Mouse (Mus musculus) midbrain, embryonic 11.5 days (tissue): ENCODE measurements around the gene Gaa. TPM values are rescaled to one million over a fixed set of nuclear protein-coding genes. Genes with fewer than 3 reads are reported as not detected.

Experiments used
- ATAC-seq: fragments of 200-750 bp; cut with Nextera tagmentation; 2 replicates; pipeline ENCODE4 v1.8.0; 2017; ENCODE audit warnings: moderate TSS enrichment, moderate library complexity; ENCODE audit not compliant: low FRiP score
- DNase-seq: peaks from one replicate; pipeline ENCODE4 v3.0.0; 2015; ENCODE audit warnings: low spot score; ENCODE audit errors: missing footprints
- H3K27ac ChIP-seq: fragments of 300-500 bp; sonication (generic); 2 replicates; pipeline ENCODE4 v1.5.1; 2014; ENCODE audit warnings: low read depth, low read length
- H3K27me3 ChIP-seq: fragments of 300-500 bp; sonication (generic); 2 replicates; pipeline ENCODE4 v1.6.1; 2014; ENCODE audit warnings: mild to moderate bottlenecking, low read length, moderate library complexity, mixed read lengths; ENCODE audit not compliant: control insufficient read depth, insufficient read depth
- H3K36me3 ChIP-seq: fragments of 300-500 bp; sonication (generic); 2 replicates; pipeline ENCODE4 v1.6.1; 2014; ENCODE audit warnings: mild to moderate bottlenecking, low read length, moderate library complexity, mixed read lengths; ENCODE audit not compliant: control insufficient read depth, insufficient read depth
- H3K4me1 ChIP-seq: fragments of 300-500 bp; sonication (generic); 2 replicates; pipeline ENCODE4 v1.6.1; 2014; ENCODE audit warnings: low read length; ENCODE audit not compliant: control insufficient read depth, insufficient read depth
- H3K4me2 ChIP-seq: fragments of 300-500 bp; sonication (generic); 2 replicates; pipeline ENCODE4 v1.6.1; 2014; ENCODE audit warnings: mild to moderate bottlenecking, moderate library complexity
- H3K4me3 ChIP-seq: fragments of 300-500 bp; sonication (generic); 2 replicates; pipeline ENCODE4 v1.5.1; 2014; ENCODE audit warnings: low read depth, low read length
- H3K9ac ChIP-seq: fragments of 300-500 bp; sonication (generic); 2 replicates; pipeline ENCODE4 v1.6.1; 2014; ENCODE audit warnings: low read length
- H3K9me3 ChIP-seq: fragments of 300-500 bp; sonication (generic); 2 replicates; pipeline ENCODE4 v1.6.1; 2016; ENCODE audit warnings: low read length; ENCODE audit not compliant: control insufficient read depth
- WGBS: fragments of 180-500 bp; shearing (Covaris S2); extraction: QIAGEN DNeasy Blood & Tissue Kit; methylation state at CpG from one replicate; pipeline ENCODE4 v1.1.7; 2014; 5-methylcytosine and 5-hydroxymethylcytosine counted together
- polyA plus RNA-seq: library from polyadenylated mRNA; unstranded; fragments of >200 nt; fragmentation: Nextera tagmentation; extraction: Ambion mirVana; gene quantifications from 2 replicates; pipeline ENCODE4 v1.2.1, GENCODE M21; 2014

Gene Gaa
- polyA plus RNA-seq, result 15.5 and 19.0 TPM in 2 replicates

- ATAC-seq (peak; percentile 89), DNase-seq (peak; percentile 99)
- Histone ChIP-seq H3K9me3 (no peaks in the 10 kb centered on the region), H3K4me1 (peaks cover 5% of the 10 kb centered on the region), H3K9ac (peak within 1 kb of the TSS; percentile 43), H3K4me2 (peak within 1 kb of the TSS; percentile 75), H3K4me3 (peak within 1 kb of the TSS; percentile 48), H3K36me3 (no peaks in the 10 kb centered on the region), H3K27ac (no peak within 1 kb of the TSS), H3K27me3 (0 out of 2 replicates have a peak, but pooled peaks cover 2% of the 10 kb centered on the region)
- WGBS, result 5% methylated on average over 52 of the region's 52 CpGs
These were observed at the start of gene Gaa for GRCm38 (mm10) chr11:119267768-119268556. Gene Gaa (plus strand): TSS chr11:119267887.

GRCm38 (mm10) chr11:119219816-119220465, 47.7 kb upstream of the Gaa start:
- Histone ChIP-seq H3K36me3 (no peaks in the 10 kb centered on the region), H3K4me3 (no peak overlapping the region), H3K27me3 (no peaks in the 10 kb centered on the region), H3K9me3 (no peaks in the 10 kb centered on the region), H3K4me1 (peaks cover 42% of the 10 kb centered on the region), H3K4me2 (peak overlapping the region; percentile 1; the same call in 1 of the 2 replicates), H3K9ac (peak overlapping the region; percentile 31; the same call in 1 of the 2 replicates), H3K27ac (no peak overlapping the region)
- DNase-seq, result no peak
- ATAC-seq, result no peak
- WGBS, result 12% methylated on average over 17 of the region's 17 CpGs

GRCm38 (mm10) chr11:119221812-119222510, 45.7 kb upstream of the Gaa start:
- Histone ChIP-seq H3K27ac (no peak overlapping the region), H3K9me3 (no peaks in the 10 kb centered on the region), H3K36me3 (no peaks in the 10 kb centered on the region), H3K9ac (no peak overlapping the region; the same call in 1 of the 2 replicates), H3K4me2 (no peak overlapping the region), H3K4me3 (no peak overlapping the region), H3K27me3 (no peaks in the 10 kb centered on the region), H3K4me1 (peaks cover 32% of the 10 kb centered on the region)
- DNase-seq (no peak), ATAC-seq (no peak)
- 31% methylated on average over 10 of the region's 11 CpGs for WGBS

- Histone ChIP-seq H3K9ac (no peak overlapping the region), H3K4me3 (no peak overlapping the region), H3K27me3 (no peaks in the 10 kb centered on the region), H3K9me3 (no peaks in the 10 kb centered on the region), H3K4me2 (no peak overlapping the region), H3K4me1 (peaks cover 38% of the 10 kb centered on the region), H3K27ac (no peak overlapping the region), H3K36me3 (no peaks in the 10 kb centered on the region)
- DNase-seq, result no peak
- 89% methylated on average over 20 of the region's 20 CpGs for WGBS
- no peak for ATAC-seq
These were observed 44.4 kb upstream of the Gaa start for GRCm38 (mm10) chr11:119223124-119223890.

- H3K36me3 ChIP-seq, result no peaks in the 10 kb centered on the region
- H3K4me2 ChIP-seq, result no peak overlapping the region
- no peak overlapping the region for H3K27ac ChIP-seq
- H3K4me1 ChIP-seq, result peaks cover 42% of the 10 kb centered on the region
- H3K4me3 ChIP-seq, result no peak overlapping the region
- WGBS, result 93% methylated on average over 6 of the region's 6 CpGs
- H3K9me3 ChIP-seq, result no peaks in the 10 kb centered on the region
- no peak overlapping the region for H3K9ac ChIP-seq
- DNase-seq (no peak), ATAC-seq (no peak)
- H3K27me3 ChIP-seq, result no peaks in the 10 kb centered on the region
These were observed 42.8 kb upstream of the Gaa start for GRCm38 (mm10) chr11:119224926-119225325.

GRCm38 (mm10) chr11:119225634-119226033, 42.1 kb upstream of the Gaa start:
- Histone ChIP-seq H3K36me3 (no peaks in the 10 kb centered on the region), H3K9ac (no peak overlapping the region), H3K27ac (no peak overlapping the region), H3K9me3 (no peaks in the 10 kb centered on the region), H3K4me3 (no peak overlapping the region), H3K4me2 (no peak overlapping the region), H3K27me3 (no peaks in the 10 kb centered on the region), H3K4me1 (peaks cover 39% of the 10 kb centered on the region)
- DNase-seq (no peak), ATAC-seq (no peak)
- WGBS, result 77% methylated on average over 9 of the region's 9 CpGs

GRCm38 (mm10) chr11:119227591-119227990, 40.1 kb upstream of the Gaa start:
- 8% methylated on average over 12 of the region's 12 CpGs for WGBS
- H3K27ac ChIP-seq, result no peak overlapping the region; the same call in 1 of the 2 replicates
- DNase-seq, result peak; percentile 93
- H3K9ac ChIP-seq, result peak overlapping the region; percentile 93
- peaks cover 4% of the 10 kb centered on the region; the same call in 1 of the 2 replicates for H3K36me3 ChIP-seq
- peak overlapping the region; percentile 99 for H3K4me2 ChIP-seq
- ATAC-seq, result no peak
- H3K4me3 ChIP-seq, result peak overlapping the region; percentile 77
- H3K9me3 ChIP-seq, result no peaks in the 10 kb centered on the region
- H3K27me3 ChIP-seq, result no peaks in the 10 kb centered on the region
- H3K4me1 ChIP-seq, result peaks cover 29% of the 10 kb centered on the region

GRCm38 (mm10) chr11:119228091-119228781, 39.5 kb upstream of the Gaa start, which contains the start of the genes Tbc1d16 and Ccdc40:
Gene Tbc1d16 (minus strand): TSS chr11:119228499.
Gene Ccdc40 (plus strand): TSS chr11:119228572.
- WGBS, result under 1% methylated on average over 63 of the region's 66 CpGs
- peaks cover 27% of the 10 kb centered on the region for H3K4me1 ChIP-seq
- no peaks in the 10 kb centered on the region for H3K9me3 ChIP-seq
- H3K36me3 ChIP-seq, result peaks cover 4% of the 10 kb centered on the region; the same call in 1 of the 2 replicates
- peak; percentile 87 for ATAC-seq
- no peak for DNase-seq
- H3K9ac ChIP-seq, result peak within 1 kb of the TSS; percentile 93
- H3K4me3 ChIP-seq, result peak within 1 kb of the TSS; percentile 77
- H3K27me3 ChIP-seq, result no peaks in the 10 kb centered on the region
- H3K27ac ChIP-seq, result peak within 1 kb of the TSS; percentile 84
- H3K4me2 ChIP-seq, result peak within 1 kb of the TSS; percentile 99
